Mouse (Mus musculus): ENCODE measurements at regions not wholly inside any gene's neighbourhood (a gene's known extent, or its start where the extent isn't known, plus 50 kb on each side); places are given as distances from the start of the nearest gene placed in this dataset.

GRCm38 (mm10) chr10:44945205-44945725 lies 121.7 kb upstream of the Prep start:
- DNase-seq (ENCODE audit: low spot score) = no peak

- DNase-seq (ENCODE audit: low spot score) = no peak
These were observed 127.6 kb upstream of the Prep start for GRCm38 (mm10) chr10:44939403-44939802.

- DNase-seq (ENCODE audit: low spot score) = no peak
These were observed 130.0 kb upstream of the Prep start for GRCm38 (mm10) chr10:44936976-44937500.

- DNase-seq (ENCODE audit: low spot score) = no peak
These were observed 136.2 kb upstream of the Prep start for GRCm38 (mm10) chr10:44930796-44931195.

GRCm38 (mm10) chr10:44913751-44914388 lies 153.1 kb upstream of the Prep start:
- no peak for DNase-seq (ENCODE audit: low spot score)

GRCm38 (mm10) chr10:44904520-44904919 lies 162.5 kb upstream of the Prep start:
- DNase-seq (ENCODE audit: low spot score) = no peak

- DNase-seq (ENCODE audit: low spot score) = no peak
These were observed 165.8 kb upstream of the Prep start for GRCm38 (mm10) chr10:44901203-44901602.

GRCm38 (mm10) chr10:44892124-44892523 lies 174.9 kb upstream of the Prep start:
- no peak for DNase-seq (ENCODE audit: low spot score)

- DNase-seq (ENCODE audit: low spot score) = no peak
These were observed 179.8 kb upstream of the Prep start for GRCm38 (mm10) chr10:44887081-44887683.

- no peak for DNase-seq (ENCODE audit: low spot score)
These were observed 185.0 kb upstream of the Prep start for GRCm38 (mm10) chr10:44881967-44882366.

GRCm38 (mm10) chr10:44877076-44877663 lies 189.8 kb upstream of the Prep start:
- DNase-seq (ENCODE audit: low spot score) = no peak

GRCm38 (mm10) chr10:44873642-44874285 lies 193.2 kb upstream of the Prep start:
- no peak for DNase-seq (ENCODE audit: low spot score)

GRCm38 (mm10) chr10:44864191-44864747 lies 202.7 kb upstream of the Prep start:
- no peak for DNase-seq (ENCODE audit: low spot score)

GRCm38 (mm10) chr10:44862360-44862674 lies 204.7 kb upstream of the Prep start:
- DNase-seq (ENCODE audit: low spot score) = no peak

GRCm38 (mm10) chr10:44861671-44862359 lies 205.2 kb upstream of the Prep start:
- no peak for DNase-seq (ENCODE audit: low spot score)

GRCm38 (mm10) chr10:44857444-44857843 lies 209.6 kb upstream of the Prep start:
- no peak for DNase-seq (ENCODE audit: low spot score)

- no peak for DNase-seq (ENCODE audit: low spot score)
These were observed 212.9 kb upstream of the Prep start for GRCm38 (mm10) chr10:44854109-44854508.

- no peak for DNase-seq (ENCODE audit: low spot score)
These were observed 218.0 kb upstream of the Prep start for GRCm38 (mm10) chr10:44849016-44849415.

- no peak for DNase-seq (ENCODE audit: low spot score)
These were observed 220.2 kb upstream of the Prep start for GRCm38 (mm10) chr10:44846765-44847164.

- DNase-seq (ENCODE audit: low spot score) = no peak
These were observed 220.9 kb upstream of the Prep start for GRCm38 (mm10) chr10:44846149-44846548.

GRCm38 (mm10) chr10:44840449-44840848 lies 226.6 kb upstream of the Prep start:
- DNase-seq (ENCODE audit: low spot score) = no peak

- no peak for DNase-seq (ENCODE audit: low spot score)
These were observed 234.5 kb upstream of the Prep start for GRCm38 (mm10) chr10:44832455-44832854.

All from urinary bladder, postnatal 25 days (tissue).